Mouse (Mus musculus): Measurements from ENCODE around the gene Acoxl.

GRCm38 (mm10) chr2:128008662-128009423, 170.2 kb downstream of the Acoxl start:
- no peak for TF ChIP-seq POLR2A (IDR thresholded peaks at IDR 0.05; ENCODE audit: insufficient read depth, low read depth, low read length)
- TF ChIP-seq CTCF (IDR thresholded peaks at IDR 0.05; ENCODE audit: insufficient read depth, low read depth, low read length) = no peak

Measured in olfactory bulb, adult 2 months (tissue).